Mouse (Mus musculus): ENCODE measurements around the gene Fam174b. TPM values are rescaled to one million over a fixed set of nuclear protein-coding genes. Genes with fewer than 3 reads are reported as not detected.

Fam174b gene
- polyA plus RNA-seq, 1 experiment from 2014 or later: 33.9 TPM

DNA sequence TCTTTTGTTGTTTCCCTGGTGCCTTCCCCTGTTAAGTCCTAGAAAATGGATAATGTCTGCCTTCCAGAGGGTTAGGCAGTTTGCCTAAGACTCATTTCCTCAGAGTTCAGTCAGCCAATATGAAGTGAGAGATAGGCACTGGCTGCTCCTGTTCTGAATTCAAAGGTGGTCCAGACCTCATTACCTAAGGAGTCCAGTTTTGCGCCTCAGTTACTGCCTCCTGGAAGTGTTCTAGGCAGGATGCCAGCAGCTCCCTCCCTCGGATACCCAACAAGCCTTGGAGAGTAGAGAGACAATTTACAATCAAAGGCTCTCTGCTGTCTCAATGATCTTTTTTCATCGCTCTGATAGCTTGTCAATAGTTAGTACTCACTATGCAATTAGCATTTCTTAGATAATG, 19.1 kb upstream of the Fam174b start:
- no peak overlapping the region for H3K4me3 ChIP-seq (ENCODE audit: low read length)
- no peak for ATAC-seq (ENCODE audit: low FRiP score, low TSS enrichment)
- no peak overlapping the region for H3K9ac ChIP-seq (ENCODE audit: low read depth, low read length)
- H3K9me3 ChIP-seq (ENCODE audit: control insufficient read depth, low read length): no peaks in the 10 kb centered on the region; the same call in 1 of the 2 replicates
- H3K4me1 ChIP-seq (ENCODE audit: control insufficient read depth, insufficient read depth, low read length): no peaks in the 10 kb centered on the region
- no peak overlapping the region for H3K4me2 ChIP-seq (replicated peaks; ENCODE audit: low read depth, low read length)
- WGBS: 68% methylated on average over 3 of the region's 3 CpGs
- H3K27me3 ChIP-seq (ENCODE audit: control insufficient read depth, insufficient read depth, low read length): no peaks in the 10 kb centered on the region
- no peak overlapping the region for H3K27ac ChIP-seq (ENCODE audit: low read depth, low read length)
- no peaks in the 10 kb centered on the region for H3K36me3 ChIP-seq (ENCODE audit: control insufficient read depth, insufficient read depth, low read length)

DNA sequence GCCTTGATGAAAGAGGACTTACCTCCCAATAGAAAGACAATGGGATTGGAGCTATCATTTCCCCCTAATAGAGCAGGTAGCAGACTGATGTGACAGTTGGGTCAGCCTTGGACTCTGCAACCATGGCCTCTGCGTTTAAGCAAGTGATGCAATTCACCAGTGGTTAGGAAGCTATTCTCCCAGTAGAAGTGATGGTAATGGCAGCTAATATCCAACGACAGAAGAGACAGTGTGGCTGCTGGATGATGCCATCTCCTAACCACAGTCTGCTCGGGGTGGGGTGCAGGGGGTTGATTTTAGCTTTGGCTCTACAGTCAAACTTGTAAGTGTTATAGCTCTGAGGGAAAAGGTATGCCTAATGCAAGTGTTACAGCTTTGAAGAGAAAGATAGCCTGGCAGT, 18.3 kb upstream of the Fam174b start:
- H3K9ac ChIP-seq (ENCODE audit: low read depth, low read length): no peak overlapping the region
- no peaks in the 10 kb centered on the region for H3K27me3 ChIP-seq (ENCODE audit: control insufficient read depth, insufficient read depth, low read length)
- no peaks in the 10 kb centered on the region for H3K36me3 ChIP-seq (ENCODE audit: control insufficient read depth, insufficient read depth, low read length)
- no peak overlapping the region for H3K4me2 ChIP-seq (replicated peaks; ENCODE audit: low read depth, low read length)
- no peak overlapping the region for H3K27ac ChIP-seq (ENCODE audit: low read depth, low read length)
- no peaks in the 10 kb centered on the region; the same call in 1 of the 2 replicates for H3K9me3 ChIP-seq (ENCODE audit: control insufficient read depth, low read length)
- ATAC-seq (ENCODE audit: low FRiP score, low TSS enrichment): no peak
- 85% methylated on average over 3 of the region's 3 CpGs for WGBS
- no peak overlapping the region for H3K4me3 ChIP-seq (ENCODE audit: low read length)
- no peaks in the 10 kb centered on the region for H3K4me1 ChIP-seq (ENCODE audit: control insufficient read depth, insufficient read depth, low read length)

DNA sequence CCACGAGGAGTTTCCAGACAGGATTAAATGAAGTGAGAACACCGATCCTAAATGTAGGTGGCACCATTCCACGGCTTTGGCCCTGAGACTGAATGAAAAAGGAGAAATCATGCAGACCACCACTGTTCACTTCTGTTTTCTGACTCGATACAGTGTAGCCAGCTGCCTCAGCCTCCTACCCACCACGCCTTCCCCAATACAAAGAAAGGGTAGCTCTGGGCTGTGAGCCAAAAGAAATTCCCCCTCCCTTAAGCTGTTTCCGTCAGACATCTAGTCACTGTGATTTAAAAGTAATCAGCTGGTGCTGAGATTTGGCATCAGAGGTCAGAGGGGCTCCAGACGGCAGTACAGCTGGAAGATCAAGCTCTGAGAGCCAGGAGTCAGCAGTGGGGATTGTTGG, 10.2 kb upstream of the Fam174b start:
- Histone ChIP-seq H3K4me2 (replicated peaks; ENCODE audit: low read depth, low read length) (no peak overlapping the region), H3K27me3 (ENCODE audit: control insufficient read depth, insufficient read depth, low read length) (no peaks in the 10 kb centered on the region), H3K36me3 (ENCODE audit: control insufficient read depth, insufficient read depth, low read length) (no peaks in the 10 kb centered on the region), H3K27ac (ENCODE audit: low read depth, low read length) (no peak overlapping the region), H3K9me3 (ENCODE audit: control insufficient read depth, low read length) (no peaks in the 10 kb centered on the region), H3K9ac (ENCODE audit: low read depth, low read length) (no peak overlapping the region), H3K4me3 (ENCODE audit: low read length) (no peak overlapping the region), H3K4me1 (ENCODE audit: control insufficient read depth, insufficient read depth, low read length) (0 out of 2 replicates have a peak, but pooled peaks cover 3% of the 10 kb centered on the region)
- no peak for ATAC-seq (ENCODE audit: low FRiP score, low TSS enrichment)
- 47% methylated on average over 7 of the region's 7 CpGs for WGBS

DNA sequence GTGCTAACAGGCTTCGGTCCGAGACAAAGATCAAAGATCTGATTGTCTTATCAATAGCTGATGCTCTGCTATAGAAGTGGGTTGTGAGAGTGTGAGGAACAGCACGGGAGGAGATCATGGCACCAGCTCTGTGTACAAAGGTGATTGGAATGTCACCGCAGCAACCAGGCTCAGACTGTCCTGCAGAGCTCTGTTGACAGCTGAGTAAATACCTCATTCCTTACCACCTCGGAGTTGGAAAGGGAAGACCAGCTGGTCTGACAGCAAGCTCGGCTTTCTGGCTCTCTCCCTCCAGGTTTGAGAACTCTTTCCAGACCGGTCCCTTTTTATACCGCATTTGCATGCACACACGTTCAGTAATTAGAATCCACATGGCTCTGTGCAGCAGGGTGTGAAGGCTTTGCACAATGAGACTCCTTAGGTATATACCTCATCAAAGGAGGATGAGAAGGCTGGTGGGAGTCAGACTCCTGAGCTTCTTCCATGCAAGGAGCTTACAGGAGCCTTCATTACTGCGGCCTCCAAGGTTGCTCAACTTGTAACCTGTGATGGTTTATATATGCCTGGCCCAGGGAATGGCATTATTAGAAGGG, 9.6 kb upstream of the Fam174b start:
- Histone ChIP-seq H3K4me1 (ENCODE audit: control insufficient read depth, insufficient read depth, low read length) (0 out of 2 replicates have a peak, but pooled peaks cover 3% of the 10 kb centered on the region), H3K4me3 (ENCODE audit: low read length) (no peak overlapping the region), H3K36me3 (ENCODE audit: control insufficient read depth, insufficient read depth, low read length) (no peaks in the 10 kb centered on the region), H3K27me3 (ENCODE audit: control insufficient read depth, insufficient read depth, low read length) (no peaks in the 10 kb centered on the region), H3K9me3 (ENCODE audit: control insufficient read depth, low read length) (no peaks in the 10 kb centered on the region), H3K9ac (ENCODE audit: low read depth, low read length) (no peak overlapping the region), H3K27ac (ENCODE audit: low read depth, low read length) (no peak overlapping the region), H3K4me2 (replicated peaks; ENCODE audit: low read depth, low read length) (no peak overlapping the region)
- WGBS: 44% methylated on average over 10 of the region's 10 CpGs
- ATAC-seq (ENCODE audit: low FRiP score, low TSS enrichment): peak; percentile 62

DNA sequence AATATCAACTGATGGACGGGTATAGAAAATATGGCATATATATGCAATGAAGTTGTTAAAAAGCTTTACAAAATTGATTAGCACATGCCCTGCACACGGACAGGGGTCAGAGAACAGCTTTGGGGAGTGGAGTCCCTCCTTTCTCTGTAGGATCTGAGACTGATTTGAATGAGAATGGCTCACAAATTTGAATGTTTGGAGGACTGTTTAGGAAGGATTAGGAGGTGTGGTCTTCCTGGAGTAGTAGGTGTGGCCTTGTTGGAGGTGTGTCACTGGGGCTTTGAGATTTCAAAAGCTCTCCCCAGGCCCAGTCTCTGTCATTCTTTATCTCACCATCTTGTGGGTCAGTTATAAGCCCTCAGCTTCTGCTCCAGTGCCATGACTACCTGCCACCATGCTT, 4.1 kb upstream of the Fam174b start:
- Histone ChIP-seq H3K9ac (ENCODE audit: low read depth, low read length) (no peak overlapping the region), H3K36me3 (ENCODE audit: control insufficient read depth, insufficient read depth, low read length) (no peaks in the 10 kb centered on the region), H3K9me3 (ENCODE audit: control insufficient read depth, low read length) (no peaks in the 10 kb centered on the region), H3K4me2 (replicated peaks; ENCODE audit: low read depth, low read length) (no peak overlapping the region), H3K27ac (ENCODE audit: low read depth, low read length) (no peak overlapping the region), H3K4me3 (ENCODE audit: low read length) (no peak overlapping the region), H3K27me3 (ENCODE audit: control insufficient read depth, insufficient read depth, low read length) (peaks cover 3% of the 10 kb centered on the region; the same call in 1 of the 2 replicates), H3K4me1 (ENCODE audit: control insufficient read depth, insufficient read depth, low read length) (peaks cover 10% of the 10 kb centered on the region)
- WGBS: 91% methylated on average over 2 of the region's 2 CpGs
- no peak for ATAC-seq (ENCODE audit: low FRiP score, low TSS enrichment)

DNA sequence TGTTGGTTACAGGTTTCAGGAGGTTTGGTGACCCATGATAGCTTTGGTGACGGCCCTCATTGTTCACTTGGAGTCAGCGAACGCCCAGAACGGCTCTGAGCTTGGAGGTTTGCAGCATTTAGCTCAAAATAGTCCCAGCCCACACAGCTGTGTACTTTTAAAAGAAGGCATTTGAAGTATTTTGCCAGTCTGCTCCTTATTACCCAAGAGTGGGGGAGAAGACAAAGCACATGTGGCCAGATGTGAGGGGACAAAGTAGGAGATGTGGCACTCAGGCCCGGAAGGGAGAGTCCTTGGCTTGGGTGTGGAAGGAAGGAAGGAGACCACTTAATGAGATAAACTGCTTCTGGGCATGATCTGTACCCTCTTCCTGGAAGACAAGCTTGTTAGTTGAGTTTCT, 1.3 kb downstream of the Fam174b start:
- Histone ChIP-seq H3K9me3 (ENCODE audit: control insufficient read depth, low read length) (no peaks in the 10 kb centered on the region), H3K9ac (ENCODE audit: low read depth, low read length) (0 out of 2 replicates have a peak overlapping the region, but pooled peaks have one; percentile 28), H3K27me3 (ENCODE audit: control insufficient read depth, insufficient read depth, low read length) (peaks cover 6% of the 10 kb centered on the region; the same call in 1 of the 2 replicates), H3K36me3 (ENCODE audit: control insufficient read depth, insufficient read depth, low read length) (no peaks in the 10 kb centered on the region), H3K4me3 (ENCODE audit: low read length) (peak overlapping the region; percentile 65), H3K4me1 (ENCODE audit: control insufficient read depth, insufficient read depth, low read length) (peaks cover 13% of the 10 kb centered on the region), H3K4me2 (replicated peaks; ENCODE audit: low read depth, low read length) (peak overlapping the region; percentile 97), H3K27ac (ENCODE audit: low read depth, low read length) (no peak overlapping the region)
- 56% methylated on average over 5 of the region's 5 CpGs for WGBS
- no peak for ATAC-seq (ENCODE audit: low FRiP score, low TSS enrichment)

DNA sequence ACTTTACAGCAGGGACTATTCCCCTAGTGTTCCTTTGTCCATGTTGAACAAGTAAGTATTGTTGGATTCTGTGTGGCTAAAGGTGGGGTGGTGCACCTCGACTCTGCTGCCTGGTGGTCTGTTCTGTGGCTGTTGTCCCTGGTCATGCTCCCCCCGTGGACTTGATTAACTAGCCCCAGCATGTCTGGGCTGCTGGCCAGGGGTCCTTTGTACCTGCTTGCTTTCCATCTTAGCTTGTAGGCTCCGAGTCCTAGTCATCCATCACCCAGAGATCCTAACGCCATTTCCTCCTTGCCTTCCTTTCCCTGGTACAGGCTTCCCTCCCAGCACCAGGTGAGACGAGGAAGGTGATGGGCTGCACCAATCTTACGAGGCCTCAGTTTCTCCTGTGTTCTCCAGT, 1.7 kb downstream of the Fam174b start:
- WGBS: 72% methylated on average over 6 of the region's 6 CpGs
- Histone ChIP-seq H3K4me2 (replicated peaks; ENCODE audit: low read depth, low read length) (peak overlapping the region; percentile 97; the same call in 1 of the 2 replicates), H3K27me3 (ENCODE audit: control insufficient read depth, insufficient read depth, low read length) (peaks cover 6% of the 10 kb centered on the region; the same call in 1 of the 2 replicates), H3K9me3 (ENCODE audit: control insufficient read depth, low read length) (no peaks in the 10 kb centered on the region), H3K4me1 (ENCODE audit: control insufficient read depth, insufficient read depth, low read length) (peaks cover 13% of the 10 kb centered on the region), H3K27ac (ENCODE audit: low read depth, low read length) (no peak overlapping the region), H3K9ac (ENCODE audit: low read depth, low read length) (no peak overlapping the region), H3K36me3 (ENCODE audit: control insufficient read depth, insufficient read depth, low read length) (no peaks in the 10 kb centered on the region), H3K4me3 (ENCODE audit: low read length) (no peak overlapping the region; the same call in 1 of the 2 replicates)
- ATAC-seq (ENCODE audit: low FRiP score, low TSS enrichment): no peak

DNA sequence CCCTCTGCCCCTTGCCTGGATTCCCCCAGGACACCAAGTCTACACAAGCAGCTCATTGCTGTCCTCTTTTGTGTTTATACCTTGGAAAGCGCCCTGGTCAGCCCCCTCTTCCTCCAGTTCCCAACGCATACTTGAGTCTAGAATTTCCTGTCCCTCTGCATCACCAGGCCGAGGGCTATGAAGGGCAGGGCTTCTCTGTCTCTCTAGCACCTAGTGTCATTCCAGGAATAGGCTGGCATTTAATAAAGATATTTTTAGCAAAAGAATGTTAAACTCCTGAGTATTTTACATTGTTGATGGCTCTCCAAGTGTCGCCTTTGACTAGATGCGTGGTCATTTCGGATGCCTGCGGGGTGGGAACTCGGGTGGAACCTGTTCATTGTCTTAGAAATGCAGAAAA, 3.0 kb downstream of the Fam174b start:
- H3K27ac ChIP-seq (ENCODE audit: low read depth, low read length): no peak overlapping the region
- no peak overlapping the region for H3K4me3 ChIP-seq (ENCODE audit: low read length)
- ATAC-seq (ENCODE audit: low FRiP score, low TSS enrichment): no peak
- H3K27me3 ChIP-seq (ENCODE audit: control insufficient read depth, insufficient read depth, low read length): peaks cover 6% of the 10 kb centered on the region; the same call in 1 of the 2 replicates
- H3K4me1 ChIP-seq (ENCODE audit: control insufficient read depth, insufficient read depth, low read length): peaks cover 13% of the 10 kb centered on the region
- 84% methylated on average over 8 of the region's 8 CpGs for WGBS
- no peak overlapping the region for H3K4me2 ChIP-seq (replicated peaks; ENCODE audit: low read depth, low read length)
- no peaks in the 10 kb centered on the region for H3K9me3 ChIP-seq (ENCODE audit: control insufficient read depth, low read length)
- H3K36me3 ChIP-seq (ENCODE audit: control insufficient read depth, insufficient read depth, low read length): no peaks in the 10 kb centered on the region
- H3K9ac ChIP-seq (ENCODE audit: low read depth, low read length): no peak overlapping the region

DNA sequence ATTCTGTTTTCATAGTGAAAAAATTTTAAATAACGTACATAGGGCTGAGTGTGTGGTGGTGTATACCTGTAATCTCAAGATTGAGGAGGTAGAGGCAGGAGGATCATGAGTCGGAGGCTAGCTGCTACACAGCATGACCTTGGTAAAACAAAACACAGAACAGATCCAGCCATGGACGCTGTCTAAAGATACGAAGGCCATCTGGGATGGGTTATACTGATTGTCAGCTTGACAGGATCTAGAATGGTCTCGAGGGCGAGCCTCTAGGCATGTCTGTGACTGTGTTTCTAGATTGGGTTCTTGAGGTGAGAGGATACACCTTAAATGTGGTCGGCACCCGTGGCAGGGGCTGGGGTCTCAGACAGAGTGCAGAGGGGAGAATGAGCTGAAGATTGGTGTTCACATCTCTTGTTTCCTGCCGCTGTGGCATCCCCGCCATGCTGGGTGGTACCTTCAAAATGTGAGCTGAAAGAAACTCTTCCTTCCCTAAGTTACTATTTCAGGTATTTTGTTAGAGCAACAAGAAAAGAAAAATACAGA, 3.8 kb downstream of the Fam174b start:
- Histone ChIP-seq H3K9me3 (ENCODE audit: control insufficient read depth, low read length) (no peaks in the 10 kb centered on the region), H3K4me3 (ENCODE audit: low read length) (no peak overlapping the region), H3K4me1 (ENCODE audit: control insufficient read depth, insufficient read depth, low read length) (peaks cover 13% of the 10 kb centered on the region), H3K9ac (ENCODE audit: low read depth, low read length) (no peak overlapping the region), H3K27me3 (ENCODE audit: control insufficient read depth, insufficient read depth, low read length) (peaks cover 6% of the 10 kb centered on the region; the same call in 1 of the 2 replicates), H3K27ac (ENCODE audit: low read depth, low read length) (no peak overlapping the region), H3K36me3 (ENCODE audit: control insufficient read depth, insufficient read depth, low read length) (no peaks in the 10 kb centered on the region), H3K4me2 (replicated peaks; ENCODE audit: low read depth, low read length) (no peak overlapping the region)
- no peak for ATAC-seq (ENCODE audit: low FRiP score, low TSS enrichment)
- whole genome bisulfite sequencing: 84% methylated on average over 10 of the region's 10 CpGs

Measured in kidney, embryonic 14.5 days (tissue).